Mouse (Mus musculus) cerebellum, adult 2 months (tissue): Measurements from ENCODE around the gene Tmem231. TPM values are rescaled to one million over a fixed set of nuclear protein-coding genes. Genes with fewer than 3 reads are reported as not detected.

Experiments
- DNase-seq, 2 experiments: peaks; one replicate each; pipeline ENCODE4 v3.0.0; 2021
- H3K27ac ChIP-seq: fragments of 200-500 bp; 2 replicates; pipeline ENCODE4 v1.5.1; 2012; ENCODE audit warnings: low read length, control low read depth, inconsistent platforms; ENCODE audit not compliant: insufficient read depth
- H3K27me3 ChIP-seq: fragments of 200-500 bp; 2 replicates; pipeline ENCODE4 v1.6.1; 2012; ENCODE audit warnings: inconsistent platforms, mild to moderate bottlenecking, low read length, moderate library complexity; ENCODE audit not compliant: control insufficient read depth, insufficient read depth
- H3K4me1 ChIP-seq: fragments of 200-500 bp; 2 replicates; pipeline ENCODE4 v1.6.1; 2011; ENCODE audit warnings: low read length; ENCODE audit not compliant: control insufficient read depth, insufficient read depth
- H3K4me3 ChIP-seq: fragments of 200-500 bp; replicated peaks from 2 replicates; pipeline ENCODE3; 2011; ENCODE audit warnings: mild to moderate bottlenecking, low read depth, low read length, control low read depth; ENCODE audit not compliant: insufficient read depth
- CTCF ChIP-seq: fragments of 200-500 bp; IDR thresholded peaks from 2 replicates; pipeline ENCODE4 v1.5.1; 2011; ENCODE audit warnings: low read depth, mild to moderate bottlenecking, control low read depth, low read length, moderate library complexity, borderline replicate concordance; ENCODE audit not compliant: insufficient read depth
- POLR2A ChIP-seq: fragments of 200-500 bp; IDR thresholded peaks from 2 replicates; pipeline ENCODE4 v1.6.1; 2011; ENCODE audit warnings: low read length, control low read depth, borderline replicate concordance; ENCODE audit not compliant: insufficient read depth
- WGBS: fragments of 180-500 bp; shearing (Covaris S2); methylation state at CpG from one replicate; pipeline ENCODE4 v1.1.7; 2018; 5-methylcytosine and 5-hydroxymethylcytosine counted together
- polyA plus RNA-seq: library from polyadenylated mRNA; depleted of rRNA; stranded (reverse); fragments of >200 nt; gene quantifications from 2 replicates; pipeline ENCODE4 v1.2.3, GENCODE M21; 2012; rRNA removed

Gene Tmem231
- 15.1 and 15.8 TPM in 2 replicates for polyA plus RNA-seq

DNA sequence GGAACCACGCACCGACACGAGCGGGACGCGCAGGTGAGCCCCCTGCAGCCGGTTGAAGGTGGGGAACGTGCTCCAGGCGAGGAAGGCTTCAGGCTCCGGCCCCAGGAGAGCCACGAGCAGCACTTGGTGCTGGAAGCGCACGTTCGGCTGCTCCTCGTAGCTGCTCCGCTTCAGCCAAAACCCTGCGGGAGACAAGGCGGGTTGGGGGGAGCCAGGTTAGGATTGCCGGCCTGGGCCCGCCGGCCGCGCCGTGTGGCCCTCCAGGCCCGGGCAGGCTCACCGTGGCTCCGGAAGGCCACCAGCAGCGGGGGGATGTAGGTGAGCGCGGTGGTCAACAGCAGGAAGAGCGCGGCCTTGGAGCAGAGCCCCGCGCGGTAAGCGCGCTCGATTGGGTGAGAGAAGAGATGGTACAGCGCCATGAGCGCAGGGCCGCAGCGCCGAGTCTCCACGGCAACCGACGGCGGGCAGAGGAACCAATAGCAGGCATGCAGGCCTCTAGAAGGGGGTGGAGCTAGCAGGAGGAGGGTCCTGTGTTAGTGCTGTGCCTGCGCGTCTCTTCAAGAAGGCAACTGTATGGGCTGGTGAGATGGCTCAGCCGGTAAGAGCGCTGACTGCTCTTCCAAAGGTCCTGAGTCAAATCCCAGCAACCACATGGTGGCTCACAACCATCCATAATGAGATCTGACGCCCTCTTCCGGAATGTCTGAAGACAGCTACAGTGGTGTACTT is at the start of gene Tmem231:
Tmem231 (minus strand) TSS at position 534 of the 729 bp plus-strand sequence.
- under 1% methylated on average over 53 of the region's 53 CpGs for WGBS
- peak within 1 kb of the TSS; percentile 87 for H3K27ac ChIP-seq
- TF ChIP-seq POLR2A: peak; percentile 56; the same call in 1 of the 2 replicates
- peak; percentile 35; the same call in 1 of the 2 replicates for TF ChIP-seq CTCF
- H3K4me3 ChIP-seq: peak within 1 kb of the TSS; percentile 86
- H3K4me1 ChIP-seq: peaks cover 3% of the 10 kb centered on the region; the same call in 1 of the 2 replicates
- H3K27me3 ChIP-seq: no peaks in the 10 kb centered on the region
- peak; percentile 93 to 96 for DNase-seq

- H3K27me3 ChIP-seq: no peaks in the 10 kb centered on the region
- no peak for TF ChIP-seq POLR2A
- peak; percentile 70 for TF ChIP-seq CTCF
- no peak overlapping the region for H3K4me3 ChIP-seq
- WGBS: 19% methylated on average over 7 of the region's 7 CpGs
- 0 out of 2 replicates have a peak overlapping the region, but pooled peaks have one; percentile 1 for H3K27ac ChIP-seq
- peaks cover 6% of the 10 kb centered on the region for H3K4me1 ChIP-seq
- DNase-seq: peak; percentile 70 to 79
These were observed 48.4 kb upstream of the Tmem231 start for GRCm38 (mm10) chr8:111982116-111982515.

DNA sequence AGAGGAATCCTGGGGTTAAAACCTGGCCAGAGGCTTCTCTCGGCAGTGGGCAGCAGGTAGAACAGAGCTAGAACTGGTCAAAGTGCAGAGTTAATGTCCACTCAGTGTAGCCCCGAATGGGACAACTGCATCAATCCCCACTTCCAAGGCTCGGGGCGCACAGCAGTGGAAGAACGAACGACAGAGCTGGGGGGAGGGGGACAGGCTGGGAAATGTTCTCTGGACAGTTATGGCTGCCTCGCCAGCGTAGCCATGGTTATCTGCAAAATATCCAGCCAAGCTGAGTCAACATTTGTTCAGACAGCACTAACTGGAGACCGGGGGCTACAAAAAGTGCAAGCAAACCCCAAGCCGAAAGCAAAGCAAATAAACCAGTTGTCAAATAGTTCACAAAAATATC is 44.5 kb upstream of the Tmem231 start:
- H3K4me1 ChIP-seq: peaks cover 6% of the 10 kb centered on the region
- 55% methylated on average over 10 of the region's 10 CpGs for WGBS
- no peak overlapping the region for H3K27ac ChIP-seq
- no peak for TF ChIP-seq POLR2A
- no peak for TF ChIP-seq CTCF
- H3K4me3 ChIP-seq: no peak overlapping the region
- no peak for DNase-seq
- no peaks in the 10 kb centered on the region for H3K27me3 ChIP-seq

DNA sequence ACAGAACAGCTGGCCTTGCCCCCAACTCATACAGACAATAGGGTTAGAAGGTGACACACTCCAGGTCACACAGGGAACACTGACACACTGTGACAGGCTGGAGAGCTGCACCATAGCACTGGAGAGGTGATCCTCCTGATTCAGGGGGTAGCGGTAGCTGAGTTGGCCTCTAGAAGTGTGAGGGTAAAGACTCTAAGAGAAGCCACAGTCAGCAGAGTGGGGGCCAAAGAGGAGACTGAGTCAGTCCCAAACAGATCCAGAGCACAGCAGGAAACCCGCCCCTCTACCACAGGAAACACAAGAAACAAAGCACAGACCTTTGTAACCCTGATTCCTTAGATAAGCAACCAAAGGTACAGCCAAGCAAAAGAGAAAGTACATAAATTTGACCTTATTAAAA is 42.6 kb upstream of the Tmem231 start:
- TF ChIP-seq CTCF (no peak), POLR2A (no peak)
- Histone ChIP-seq H3K4me1 (no peaks in the 10 kb centered on the region), H3K4me3 (no peak overlapping the region), H3K27me3 (no peaks in the 10 kb centered on the region), H3K27ac (no peak overlapping the region)
- WGBS: 88% methylated on average over 2 of the region's 2 CpGs
- DNase-seq: no peak

DNA sequence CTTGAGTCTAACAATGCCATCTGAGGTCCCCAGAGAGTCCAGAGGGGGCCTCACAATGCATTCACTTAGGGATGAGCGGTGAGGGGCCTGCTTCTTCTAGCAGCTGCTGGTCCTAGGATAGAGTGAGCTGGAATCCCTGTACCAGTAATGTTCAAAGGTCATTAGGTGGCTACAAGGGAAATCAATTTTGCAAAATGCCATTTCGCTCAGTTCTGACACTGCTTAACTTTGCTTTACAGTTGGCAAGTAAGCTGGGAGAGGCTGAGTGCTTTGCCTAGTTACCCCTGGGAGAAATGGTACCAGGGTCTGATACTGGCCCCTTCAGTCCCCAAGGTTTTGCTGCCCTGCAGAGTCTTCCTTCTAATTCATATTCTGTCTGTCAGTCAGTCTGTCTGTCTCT is 42.0 kb upstream of the Tmem231 start:
- TF ChIP-seq POLR2A (no peak), CTCF (no peak)
- no peak overlapping the region for H3K4me3 ChIP-seq
- DNase-seq: no peak
- WGBS: 96% methylated on average over 2 of the region's 2 CpGs
- H3K4me1 ChIP-seq: no peaks in the 10 kb centered on the region
- H3K27me3 ChIP-seq: no peaks in the 10 kb centered on the region
- no peak overlapping the region for H3K27ac ChIP-seq

- H3K4me1 ChIP-seq: no peaks in the 10 kb centered on the region
- no peaks in the 10 kb centered on the region for H3K27me3 ChIP-seq
- 96% methylated on average over 12 of the region's 12 CpGs for WGBS
- no peak overlapping the region for H3K4me3 ChIP-seq
- no peak for DNase-seq
- no peak for TF ChIP-seq POLR2A
- TF ChIP-seq CTCF: no peak
- no peak overlapping the region for H3K27ac ChIP-seq
These were observed 40.5 kb upstream of the Tmem231 start for GRCm38 (mm10) chr8:111974138-111974537.

DNA sequence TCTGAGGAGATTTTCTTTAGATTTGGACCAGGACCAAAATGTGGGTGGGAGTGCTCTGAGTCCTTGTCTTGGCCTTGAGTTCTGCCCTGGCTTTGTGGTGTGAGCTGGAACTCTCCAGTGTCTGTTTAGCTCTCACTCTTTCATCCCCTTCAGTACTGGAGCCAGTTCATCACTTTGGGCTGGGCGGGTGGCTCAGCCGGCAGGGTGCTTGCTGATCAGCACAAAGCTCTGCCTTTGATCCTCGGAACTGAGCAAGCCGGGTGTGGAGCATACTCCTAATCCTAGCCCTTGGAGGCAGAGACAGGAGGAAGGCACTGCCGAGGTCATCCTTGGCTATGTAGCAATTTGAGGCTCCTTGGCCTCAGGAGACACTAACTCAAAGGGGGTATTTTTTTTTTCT is 35.3 kb upstream of the Tmem231 start:
- Histone ChIP-seq H3K27ac (no peak overlapping the region), H3K27me3 (no peaks in the 10 kb centered on the region), H3K4me3 (no peak overlapping the region), H3K4me1 (peaks cover 2% of the 10 kb centered on the region; the same call in 1 of the 2 replicates)
- DNase-seq: no peak
- TF ChIP-seq POLR2A (no peak), CTCF (no peak)
- WGBS: 45% methylated on average over 5 of the region's 5 CpGs

DNA sequence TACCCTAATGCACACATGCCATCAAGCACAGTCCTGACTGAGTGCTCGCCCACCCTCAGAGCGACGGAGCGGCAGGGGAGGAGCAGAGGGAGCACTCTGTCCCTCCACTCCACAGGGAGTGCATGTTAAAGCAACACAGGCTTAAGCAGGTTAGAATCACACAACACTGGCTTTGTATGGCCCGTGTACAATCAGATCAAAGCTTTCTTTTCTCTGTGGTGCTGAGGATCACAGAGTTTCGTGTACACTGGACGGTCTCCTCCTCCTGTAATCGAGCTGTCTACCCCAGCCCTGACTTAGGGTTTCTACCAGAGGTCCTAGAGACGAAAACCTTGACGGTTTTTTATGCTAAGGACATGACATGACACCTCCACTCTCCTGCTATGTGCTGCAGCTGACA is 34.9 kb upstream of the Tmem231 start:
- Histone ChIP-seq H3K4me3 (no peak overlapping the region), H3K27me3 (no peaks in the 10 kb centered on the region)
- no peak for TF ChIP-seq CTCF
- no peak for TF ChIP-seq POLR2A

More for the DNA sequence above, 34.9 kb upstream of the Tmem231 start:
- 83% methylated on average over 10 of the region's 10 CpGs for WGBS
- Histone ChIP-seq H3K4me1 (peaks cover 2% of the 10 kb centered on the region; the same call in 1 of the 2 replicates), H3K27ac (no peak overlapping the region)
- DNase-seq: no peak
